Mouse (Mus musculus) bone marrow macrophage, adult 2 months (primary cell): ENCODE data around the gene Meis3. TPM values are rescaled to one million over a fixed set of nuclear protein-coding genes. Genes with fewer than 3 reads are reported as not detected.

Experiments used
- H3K27ac ChIP-seq: 2 replicates; pipeline ENCODE4 v1.5.1; 2012; ENCODE audit warnings: low read depth, low read length; ENCODE audit not compliant: insufficient read depth
- H3K4me1 ChIP-seq: 2 replicates; pipeline ENCODE4 v1.6.1; 2012; ENCODE audit warnings: low read length; ENCODE audit not compliant: control insufficient read depth, insufficient read depth
- H3K4me3 ChIP-seq: 2 replicates; pipeline ENCODE4 v1.5.1; 2012; ENCODE audit warnings: mild to moderate bottlenecking, low read length, moderate library complexity; ENCODE audit not compliant: insufficient read depth
- CTCF ChIP-seq: IDR thresholded peaks from 2 replicates; pipeline ENCODE4 v1.5.1; 2012; ENCODE audit warnings: low read depth, mild to moderate bottlenecking, low read length, moderate library complexity
- POLR2A ChIP-seq: IDR thresholded peaks from 2 replicates; pipeline ENCODE4 v1.6.1; 2012; ENCODE audit warnings: mild to moderate bottlenecking, low read depth, low read length, borderline replicate concordance
- polyA plus RNA-seq: library from polyadenylated mRNA; stranded (reverse); fragments of >200 nt; gene quantifications from 2 replicates; pipeline ENCODE4 v1.2.4, GENCODE M21; 2012; ENCODE audit not compliant: missing spikeins, insufficient read depth, insufficient read length

Meis3 gene
- polyA plus RNA-seq, 1 experiment, result 16.1 TPM

- no peak for TF ChIP-seq POLR2A
- TF ChIP-seq CTCF, result no peak
- H3K4me1 ChIP-seq, result peaks cover 50% of the 10 kb centered on the region
- H3K27ac ChIP-seq, result peak overlapping the region; percentile 94
- H3K4me3 ChIP-seq, result no peak overlapping the region
Measured at GRCm38 (mm10) chr7:16208781-16209665, 34.1 kb downstream of the Meis3 start.

- Histone ChIP-seq H3K4me3 (no peak overlapping the region), H3K4me1 (peaks cover 33% of the 10 kb centered on the region), H3K27ac (no peak overlapping the region)
- TF ChIP-seq CTCF (peak; percentile 48; the same call in 1 of the 2 replicates), POLR2A (no peak)
Measured at GRCm38 (mm10) chr7:16210862-16211365, 36.0 kb downstream of the Meis3 start.

- Histone ChIP-seq H3K27ac (no peak overlapping the region), H3K4me3 (no peak overlapping the region), H3K4me1 (peaks cover 13% of the 10 kb centered on the region)
- TF ChIP-seq POLR2A (no peak), CTCF (no peak)
Measured at GRCm38 (mm10) chr7:16213196-16213595, 38.3 kb downstream of the Meis3 start.

- H3K27ac ChIP-seq, result no peak overlapping the region
- no peak for TF ChIP-seq CTCF
- TF ChIP-seq POLR2A, result no peak
- no peak overlapping the region for H3K4me3 ChIP-seq
- peaks cover 5% of the 10 kb centered on the region for H3K4me1 ChIP-seq
Measured at GRCm38 (mm10) chr7:16213986-16214385, 39.1 kb downstream of the Meis3 start.

DNA sequence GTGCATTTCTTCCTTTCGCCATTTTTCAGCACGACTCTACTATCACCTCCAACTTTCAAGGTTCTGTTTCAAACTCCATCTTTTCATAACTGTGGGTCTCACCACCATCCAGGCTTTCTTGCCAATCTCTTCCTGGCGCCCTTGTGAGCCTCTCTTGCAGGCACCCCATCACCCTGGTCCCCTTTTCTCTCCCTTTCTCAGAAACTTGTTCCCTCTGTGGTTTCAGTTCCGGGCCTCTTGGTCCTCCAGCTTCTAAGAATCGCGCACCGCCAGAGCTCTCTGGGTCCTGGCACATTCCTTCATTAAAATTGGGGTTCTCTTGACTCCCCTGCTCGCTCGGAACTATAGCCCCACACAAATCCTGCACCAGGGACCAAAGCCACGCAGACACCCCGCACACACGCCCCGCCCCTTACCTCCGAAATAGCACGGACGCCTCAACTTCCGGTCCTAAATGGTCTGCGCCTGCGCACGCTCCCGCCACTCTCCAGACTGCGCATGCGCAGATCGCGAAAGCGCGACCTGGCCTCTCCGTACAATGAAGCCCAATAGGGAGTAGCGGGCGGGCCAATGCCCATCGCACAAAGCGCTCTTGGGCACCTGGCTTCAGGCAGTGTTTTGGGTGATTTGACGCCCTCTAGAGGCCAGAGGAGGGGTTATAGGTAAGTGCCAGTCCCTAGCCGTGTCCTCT, 46.8 kb downstream of the Meis3 start, which contains the start of gene Dhx34:
Gene Dhx34, minus strand, starts transcription at position 456 of the 691 bp plus-strand sequence.
- H3K4me1 ChIP-seq, result peaks cover 32% of the 10 kb centered on the region
- peak within 1 kb of the TSS; percentile 89 for H3K27ac ChIP-seq
- peak within 1 kb of the TSS; percentile 63 for H3K4me3 ChIP-seq
- 0 out of 2 replicates have a peak, but pooled peaks have one; percentile 31 for TF ChIP-seq POLR2A
- TF ChIP-seq CTCF, result no peak

DNA sequence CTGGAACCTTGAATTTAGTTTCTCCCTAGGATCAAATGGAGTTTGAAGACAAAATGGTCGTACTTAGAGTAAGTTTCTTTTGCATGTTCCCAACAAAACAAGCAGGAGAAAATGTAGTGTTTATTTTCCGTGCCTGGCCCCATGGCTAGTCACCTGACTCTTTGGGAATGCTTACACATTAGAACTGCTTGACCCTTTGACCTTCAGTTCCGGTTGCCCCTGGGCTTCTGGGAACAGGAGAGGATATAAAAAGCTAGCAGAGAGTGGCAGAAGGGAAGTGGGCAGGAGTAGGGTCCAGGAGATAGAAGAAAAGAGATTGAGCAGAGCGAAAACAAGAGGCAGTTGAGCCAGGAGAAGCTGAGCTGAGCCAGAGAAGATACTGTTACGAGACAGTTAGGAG, 55.0 kb downstream of the Meis3 start:
- Histone ChIP-seq H3K4me3 (no peak overlapping the region), H3K27ac (peak overlapping the region; percentile 28)
- TF ChIP-seq CTCF (no peak), POLR2A (no peak)

More for the DNA sequence above, 55.0 kb downstream of the Meis3 start:
- H3K4me1 ChIP-seq, result peaks cover 45% of the 10 kb centered on the region

Other genes starting within 250 kb of the Meis3 start
- 184 and 188 TPM in 2 replicates for gene Nop53, start 229.0 kb upstream of the Meis3 start, polyA plus RNA-seq
- gene Ehd2, start 207.5 kb upstream of the Meis3 start, polyA plus RNA-seq, result 0.52 and 1.2 TPM in 2 replicates
- gene Bicra, start 127.2 kb upstream of the Meis3 start, polyA plus RNA-seq, result 22.1 and 35.5 TPM in 2 replicates
- 0.20 and 0.48 TPM in 2 replicates for gene Zfp541, start 113.3 kb upstream of the Meis3 start, polyA plus RNA-seq
- 187 and 189 TPM in 2 replicates for gene Napa, start 76.6 kb upstream of the Meis3 start, polyA plus RNA-seq
- 11.8 and 13.1 TPM in 2 replicates for gene Kptn, start 55.2 kb upstream of the Meis3 start, polyA plus RNA-seq
- gene Slc8a2, start 45.3 kb upstream of the Meis3 start, polyA plus RNA-seq, result not detected in 2 replicates
- 21.3 and 23.1 TPM in 2 replicates for gene Dhx34, start 46.9 kb downstream of the Meis3 start, polyA plus RNA-seq
- 18.4 and 18.5 TPM in 2 replicates for gene C5ar2, start 69.1 kb downstream of the Meis3 start, polyA plus RNA-seq
- 463 and 511 TPM in 2 replicates for gene C5ar1, start 84.5 kb downstream of the Meis3 start, polyA plus RNA-seq
- gene Inafm1, start 98.5 kb downstream of the Meis3 start, polyA plus RNA-seq, result 11.7 and 14.0 TPM in 2 replicates
- gene Ccdc9, start 111.7 kb downstream of the Meis3 start, polyA plus RNA-seq, result 143 and 146 TPM in 2 replicates
- 26.6 and 27.6 TPM in 2 replicates for gene Bbc3, start 133.3 kb downstream of the Meis3 start, polyA plus RNA-seq
- 57.2 and 59.3 TPM in 2 replicates for gene Sae1, start 212.7 kb downstream of the Meis3 start, polyA plus RNA-seq
- gene Zc3h4, start 225.8 kb downstream of the Meis3 start, polyA plus RNA-seq, result 30.4 and 31.9 TPM in 2 replicates